Mouse (Mus musculus) midbrain, embryonic 14.5 days (tissue): ENCODE measurements around the gene Adh6a. TPM values are rescaled to one million over a fixed set of nuclear protein-coding genes. Genes with fewer than 3 reads are reported as not detected.
"Not testable (repeated sequence)": the region's sequence is repeated elsewhere in the genome, so short reads cannot be mapped to it uniquely, and the experiment has no call there.

Source experiments
- ATAC-seq: fragments of 200-750 bp; cut with Nextera tagmentation; 2 replicates; pipeline ENCODE4 v1.8.0; 2017; ENCODE audit warnings: moderate number of reproducible peaks, moderate library complexity; ENCODE audit not compliant: low FRiP score, low TSS enrichment
- DNase-seq: peaks from one replicate; pipeline ENCODE4 v3.0.0-alpha.2; 2015
- H3K27ac ChIP-seq: fragments of 300-500 bp; sonication (generic); replicated peaks from 2 replicates; pipeline ENCODE4 v1.5.1; 2014; ENCODE audit warnings: mild to moderate bottlenecking, low read depth, low read length, moderate library complexity
- H3K27me3 ChIP-seq: fragments of 300-500 bp; sonication (generic); 2 replicates; pipeline ENCODE4 v1.6.1; 2014; ENCODE audit warnings: low read length, control low read depth, mixed read lengths; ENCODE audit not compliant: control insufficient read depth, insufficient read depth
- H3K36me3 ChIP-seq: fragments of 300-500 bp; sonication (generic); 2 replicates; pipeline ENCODE4 v1.6.1; 2014; ENCODE audit warnings: low read length, control low read depth; ENCODE audit not compliant: control insufficient read depth, insufficient read depth
- H3K4me1 ChIP-seq: fragments of 300-500 bp; sonication (generic); 2 replicates; pipeline ENCODE4 v1.6.1; 2014; ENCODE audit warnings: mild to moderate bottlenecking, antibody characterized with exemption, low read length, control low read depth; ENCODE audit not compliant: control insufficient read depth, insufficient read depth
- H3K4me2 ChIP-seq: fragments of 300-500 bp; sonication (generic); 2 replicates; pipeline ENCODE4 v1.6.1; 2014; ENCODE audit warnings: mild to moderate bottlenecking, low read length, moderate library complexity
- H3K4me3 ChIP-seq: fragments of 300-500 bp; sonication (generic); replicated peaks from 2 replicates; pipeline ENCODE4 v1.5.1; 2014; ENCODE audit warnings: low read depth, low read length
- H3K9ac ChIP-seq: fragments of 300-500 bp; sonication (generic); replicated peaks from 2 replicates; pipeline ENCODE4 v1.6.1; 2014; ENCODE audit warnings: mild to moderate bottlenecking, low read length, moderate library complexity
- H3K9me3 ChIP-seq: fragments of 300-500 bp; sonication (generic); 2 replicates; pipeline ENCODE4 v1.6.1; 2016; ENCODE audit warnings: low read length, control low read depth, mixed read lengths; ENCODE audit not compliant: control insufficient read depth
- WGBS: fragments of 180-500 bp; shearing (Covaris S2); extraction: QIAGEN DNeasy Blood & Tissue Kit; methylation state at CpG from one replicate; pipeline ENCODE4 v1.1.7; 2014; 5-methylcytosine and 5-hydroxymethylcytosine counted together
- polyA plus RNA-seq: library from polyadenylated mRNA; unstranded; fragments of >200 nt; fragmentation: Nextera tagmentation; extraction: Ambion mirVana; gene quantifications from 2 replicates; pipeline ENCODE4 v1.2.1, GENCODE M21; 2014

The Adh6a gene
- polyA plus RNA-seq, 1 experiment from 2014 or later, result not detected

GRCm38 (mm10) chr3:138369546-138369945, 56.5 kb downstream of the Adh6a start:
- H3K4me3 ChIP-seq, result no peak overlapping the region
- no peak for ATAC-seq
- 87% methylated on average over 1 of the region's 1 CpGs for WGBS

GRCm38 (mm10) chr3:138370289-138370688, 57.2 kb downstream of the Adh6a start:
- WGBS, result 78% methylated on average over 4 of the region's 4 CpGs
- H3K9ac ChIP-seq, H3K27ac ChIP-seq, H3K4me2 ChIP-seq, DNase-seq, H3K9me3 ChIP-seq, H3K4me1 ChIP-seq, ATAC-seq, H3K36me3 ChIP-seq, H3K4me3 ChIP-seq, H3K27me3 ChIP-seq: not testable (repeated sequence)

More at GRCm38 (mm10) chr3:138369546-138369945, 56.5 kb downstream of the Adh6a start:
- Histone ChIP-seq H3K9me3 (no peaks in the 10 kb centered on the region), H3K27ac (no peak overlapping the region), H3K4me1 (no peaks in the 10 kb centered on the region), H3K4me2 (no peak overlapping the region), H3K36me3 (no peaks in the 10 kb centered on the region), H3K27me3 (no peaks in the 10 kb centered on the region), H3K9ac (no peak overlapping the region)
- no peak for DNase-seq

GRCm38 (mm10) chr3:138373920-138374319, 60.8 kb downstream of the Adh6a start:
- Histone ChIP-seq H3K4me3 (no peak overlapping the region), H3K27ac (no peak overlapping the region), H3K27me3 (no peaks in the 10 kb centered on the region), H3K9me3 (no peaks in the 10 kb centered on the region), H3K36me3 (no peaks in the 10 kb centered on the region), H3K4me2 (no peak overlapping the region), H3K4me1 (no peaks in the 10 kb centered on the region), H3K9ac (no peak overlapping the region)
- whole genome bisulfite sequencing, result 85% methylated on average over 4 of the region's 4 CpGs
- ATAC-seq, result no peak
- DNase-seq, result no peak

- Histone ChIP-seq H3K4me2 (no peak overlapping the region), H3K9ac (no peak overlapping the region), H3K27ac (no peak overlapping the region), H3K4me1 (no peaks in the 10 kb centered on the region), H3K27me3 (no peaks in the 10 kb centered on the region), H3K9me3 (peaks cover 4% of the 10 kb centered on the region; the same call in 1 of the 2 replicates), H3K4me3 (no peak overlapping the region), H3K36me3 (no peaks in the 10 kb centered on the region)
- DNase-seq (no peak), ATAC-seq (no peak)
- 82% methylated on average over 2 of the region's 2 CpGs for WGBS
These were observed 62.1 kb downstream of the Adh6a start for GRCm38 (mm10) chr3:138375148-138375547.

Other genes with a start within 250 kb of the Adh6a start
- 0.12 and 0.18 TPM in 2 replicates for gene 1110002E22Rik, start 248.2 kb upstream of the Adh6a start, polyA plus RNA-seq
- not detected in 2 replicates for gene Gm5105, start 245.9 kb upstream of the Adh6a start, polyA plus RNA-seq
- gene Trmt10a, start 169.8 kb upstream of the Adh6a start, polyA plus RNA-seq, result 7.6 and 10.1 TPM in 2 replicates
- gene Mttp, start 168.3 kb upstream of the Adh6a start, polyA plus RNA-seq, result 6.6 and 7.0 TPM in 2 replicates
- gene 4930579F01Rik, start 119.5 kb upstream of the Adh6a start, polyA plus RNA-seq, result not detected in 2 replicates
- gene Adh7, start 95.5 kb upstream of the Adh6a start, polyA plus RNA-seq, result 1.1 and 1.4 TPM in 2 replicates
- 0.32 and 0.51 TPM in 2 replicates for gene Adh1, start 52.3 kb upstream of the Adh6a start, polyA plus RNA-seq
- gene Adh6b, start 28.5 kb downstream of the Adh6a start, polyA plus RNA-seq, result 0.12 TPM in 1 of 2 replicates, not detected in the other
- gene Adh4, start 102.2 kb downstream of the Adh6a start, polyA plus RNA-seq, result not detected in 2 replicates
- gene Adh5, start 129.8 kb downstream of the Adh6a start, polyA plus RNA-seq, result 220 and 238 TPM in 2 replicates
- 48.2 and 60.3 TPM in 2 replicates for gene Metap1, start 176.2 kb downstream of the Adh6a start, polyA plus RNA-seq
- 335 and 356 TPM in 2 replicates for gene Eif4e, start 212.9 kb downstream of the Adh6a start, polyA plus RNA-seq